35 mouse cellular contexts compared by ENCODE assay signal in the genomic region with DNA sequence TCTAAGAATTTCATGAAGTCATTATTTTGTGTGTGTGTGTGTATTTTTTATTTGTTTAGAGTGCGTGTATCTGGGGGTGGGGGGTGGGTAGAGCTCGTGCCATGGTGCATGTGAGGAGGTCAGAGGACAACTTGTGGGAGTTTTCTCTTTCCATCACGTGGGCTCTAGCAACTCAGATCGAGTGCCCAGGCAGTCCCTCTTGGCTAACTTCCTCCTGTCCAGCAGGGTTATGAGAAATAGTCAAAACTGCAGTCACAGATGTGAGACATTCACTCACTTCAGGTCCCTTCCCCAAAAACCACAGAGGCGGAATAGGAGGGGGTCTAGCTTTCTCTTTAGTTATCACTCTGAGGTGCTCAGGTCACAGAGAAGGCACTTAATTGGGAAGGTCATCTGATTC. TPM values are rescaled to one million over a fixed set of nuclear protein-coding genes. Genes with fewer than 3 reads are reported as not detected.
"Had no signal": no experiment of that assay in that cellular context is flagged by ENCODE, and none has a peak within 500 bp of the region (broad histone marks: within the 10 kb centered on the region; RNA-seq: fewer than 3 reads in every experiment).

No protein-coding gene starts in this region.

RNA-seq across cellular contexts. Expression of a gene that starts 13.3 kb away (rescaled TPM):
- total RNA-seq: gastrocnemius, adult 2 months; gastrocnemius, postnatal 10 days; gastrocnemius, postnatal 25 days; gastrocnemius, postnatal 4 days; heart, adult 2 months; heart, postnatal 10 days; heart, postnatal 25 days; heart, postnatal 4 days; hindbrain, postnatal 0 days; layer of hippocampus, adult 18-20 months; layer of hippocampus, adult 8-10 months; layer of hippocampus, postnatal 14 days; layer of hippocampus, postnatal 36 days; left cerebral cortex, adult 18-20 months; left cerebral cortex, adult 8-10 months; left cerebral cortex, postnatal 10 days; left cerebral cortex, postnatal 25 days; left cerebral cortex, postnatal 4 days; liver, adult 2 months had no signal
- polyA plus RNA-seq: frontal cortex, adult 2 months; heart, adult 2 months; heart, embryonic 11.5 days; heart, embryonic 13.5 days; heart, embryonic 15.5 days; hindbrain, embryonic 10.5 days; hindbrain, embryonic 13.5 days; hindbrain, embryonic 15.5 days; hindbrain, postnatal 0 days; intestine, embryonic 14.5 days; intestine, embryonic 16.5 days; kidney, adult 2 months; kidney, embryonic 15.5 days; kidney, postnatal 0 days; large intestine, adult 2 months; limb, embryonic 11.5 days; limb, embryonic 13.5 days; limb, embryonic 15.5 days; liver, adult 2 months had no signal

RNA-seq across cellular contexts. Expression of a gene that starts 38.5 kb away (rescaled TPM):
- total RNA-seq: heart, postnatal 10 days; heart, postnatal 4 days; hindbrain, postnatal 0 days; layer of hippocampus, adult 8-10 months; layer of hippocampus, postnatal 14 days; layer of hippocampus, postnatal 36 days; left cerebral cortex, adult 8-10 months; left cerebral cortex, postnatal 10 days; left cerebral cortex, postnatal 25 days; left cerebral cortex, postnatal 4 days had no signal
- polyA plus RNA-seq: heart, embryonic 11.5 days; heart, embryonic 13.5 days; heart, embryonic 15.5 days; hindbrain, embryonic 10.5 days; hindbrain, embryonic 13.5 days; hindbrain, embryonic 15.5 days; intestine, embryonic 14.5 days; intestine, embryonic 16.5 days; limb, embryonic 11.5 days; limb, embryonic 13.5 days; liver, adult 2 months had no signal
